Mouse (Mus musculus): ENCODE data around the gene Maz. TPM values are rescaled to one million over a fixed set of nuclear protein-coding genes. Genes with fewer than 3 reads are reported as not detected.

The Maz gene
- total and polyA plus RNA-seq, 3 experiments: 234 to 540 TPM; not detected in 1

DNA sequence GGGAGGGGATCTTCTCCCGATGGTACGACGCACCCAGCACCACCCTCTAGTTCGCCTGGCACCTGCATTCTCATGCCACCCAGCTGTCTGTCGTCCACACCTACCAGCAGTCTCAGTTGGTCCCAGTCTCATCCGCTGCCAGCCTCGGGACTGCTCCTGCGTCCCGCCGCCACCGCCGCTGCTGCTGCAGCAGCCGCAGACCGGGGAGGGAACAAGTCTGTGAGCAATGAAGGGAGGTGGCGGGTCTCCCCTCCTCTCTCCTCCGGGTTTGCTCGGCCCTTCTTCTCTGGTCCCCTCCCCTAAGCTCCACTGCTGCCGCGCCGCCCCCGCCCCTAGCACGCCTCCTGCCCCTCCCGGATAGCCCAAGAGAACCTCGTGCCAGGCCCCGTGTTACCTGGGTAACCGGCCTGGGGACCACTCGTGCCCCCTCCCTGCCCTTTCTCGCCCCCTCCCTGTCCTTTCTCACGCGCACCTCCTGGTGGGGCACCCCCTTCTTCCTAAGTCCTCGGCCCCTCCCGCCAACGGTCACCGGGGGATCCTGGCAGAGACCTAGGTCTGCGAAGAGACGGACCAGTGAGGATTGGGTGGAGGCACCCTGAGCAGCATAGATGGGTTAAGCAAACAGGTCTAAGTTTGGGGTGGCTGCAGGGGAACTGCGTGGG lies 5.8 kb downstream of the Maz start, which contains the start of the genes Gm42742 and Prrt2:
TSS of gene Gm42742 (minus strand) at position 197 of the 662 bp plus-strand sequence.
TSS of gene Prrt2 (minus strand) at position 311 of the 662 bp plus-strand sequence.
- Histone ChIP-seq H3K4me1 (ENCODE audit: control insufficient read depth in 1 of 2, insufficient read depth in 2 of 2, low read length in 2 of 2) (peaks cover 0 to 17% of the 10 kb centered on the region in 2 experiments; a peak in 2 of 4 replicates), H3K9ac (ENCODE audit: control insufficient read depth, low read depth, low read length, poor library complexity, severe bottlenecking) (peak within 1 kb of the TSS; percentile 11; the same call in 1 of the 2 replicates), H3K9me3 (replicated peaks; ENCODE audit: insufficient read depth, low read length) (no peaks in the 10 kb centered on the region), H3K79me2 (ENCODE audit: control insufficient read depth, insufficient read depth, low read length, poor library complexity) (peaks cover 48% of the 10 kb centered on the region), H3K4me3 (ENCODE audit: control insufficient read depth in 1 of 2, insufficient read depth in 1 of 2, low read depth in 2 of 2, low read length in 2 of 2) (no peak within 1 kb of the TSS), H3K27me3 (ENCODE audit: control insufficient read depth in 1 of 2, insufficient read depth in 2 of 2, low read length in 2 of 2) (no peaks in the 10 kb centered on the region), H3K27ac (ENCODE audit: control insufficient read depth, low read depth, low read length) (no peak within 1 kb of the TSS), H3K36me3 (ENCODE audit: control insufficient read depth in 1 of 2, insufficient read depth in 2 of 2, low read length in 2 of 2) (peaks cover 0 to 22% of the 10 kb centered on the region in 2 experiments; a peak in 3 of 4 replicates)
- DNase-seq (ENCODE audit: low read depth, low spot score): peak; percentile 54
- TF ChIP-seq MAFK (IDR thresholded peaks at IDR 0.05; ENCODE audit: borderline replicate concordance, low read depth, low read length): no peak
- no peak for TF ChIP-seq RCOR1 (IDR thresholded peaks at IDR 0.05; ENCODE audit: low read depth, low read length)
- no peak for TF ChIP-seq GABPA (IDR thresholded peaks at IDR 0.05; ENCODE audit: low read depth, low read length)
- peak; percentile 62 to 66; a peak in 2 of 4 replicates for TF ChIP-seq POLR2A (IDR thresholded peaks at IDR 0.05; ENCODE audit: control insufficient read depth in 1 of 2, insufficient read depth in 1 of 2, low read depth in 1 of 2, low read length in 2 of 2, poor library complexity in 1 of 2)
- no peak for TF ChIP-seq USF2 (IDR thresholded peaks at IDR 0.05; ENCODE audit: borderline replicate concordance in 1 of 2, insufficient read depth in 1 of 2, low read depth in 1 of 2, low read length in 2 of 2)
- 0 out of 2 replicates have a peak, but pooled peaks have one; percentile 13 for TF ChIP-seq MYB (IDR thresholded peaks at IDR 0.05; ENCODE audit: low read depth, low read length)
- TF ChIP-seq NRF1 (IDR thresholded peaks at IDR 0.05; ENCODE audit: insufficient read depth, low read depth, low read length, poor library complexity, severe bottlenecking): no peak
- TF ChIP-seq ZKSCAN1 (IDR thresholded peaks at IDR 0.05; ENCODE audit: low read depth, low read length): no peak
- TF ChIP-seq JUND (IDR thresholded peaks at IDR 0.05; ENCODE audit: low read depth, low read length): no peak
- no peak for TF ChIP-seq ZC3H11A (IDR thresholded peaks at IDR 0.05; ENCODE audit: low read depth, low read length)
- TF ChIP-seq POLR2AphosphoS2 (IDR thresholded peaks at IDR 0.05; ENCODE audit: low read length): peak; percentile 98
- TF ChIP-seq CHD2 (IDR thresholded peaks at IDR 0.05; ENCODE audit: low read length): no peak
- no peak for TF ChIP-seq GATA1 (IDR thresholded peaks at IDR 0.05; ENCODE audit: low read depth, low read length)
- TF ChIP-seq ETS1 (IDR thresholded peaks at IDR 0.05; ENCODE audit: low read depth, low read length): no peak

- peaks cover 0 to 17% of the 10 kb centered on the region in 2 experiments; a peak in 3 of 4 replicates for H3K4me1 ChIP-seq (ENCODE audit: control insufficient read depth in 1 of 2, insufficient read depth in 2 of 2, low read length in 2 of 2)
Measured at GRCm38 (mm10) chr7:127020491-127020890, 6.3 kb downstream of the Maz start.

More at GRCm38 (mm10) chr7:127020491-127020890, 6.3 kb downstream of the Maz start:
- Histone ChIP-seq H3K9ac (ENCODE audit: control insufficient read depth, low read depth, low read length, poor library complexity, severe bottlenecking) (no peak overlapping the region), H3K36me3 (ENCODE audit: control insufficient read depth in 1 of 2, insufficient read depth in 2 of 2, low read length in 2 of 2) (peaks cover 0 to 26% of the 10 kb centered on the region in 2 experiments; a peak in 3 of 4 replicates), H3K9me3 (replicated peaks; ENCODE audit: insufficient read depth, low read length) (no peaks in the 10 kb centered on the region), H3K27me3 (ENCODE audit: control insufficient read depth in 1 of 2, insufficient read depth in 2 of 2, low read length in 2 of 2) (no peaks in the 10 kb centered on the region), H3K79me2 (ENCODE audit: control insufficient read depth, insufficient read depth, low read length, poor library complexity) (peaks cover 47% of the 10 kb centered on the region), H3K4me3 (ENCODE audit: control insufficient read depth in 1 of 2, insufficient read depth in 1 of 2, low read depth in 2 of 2, low read length in 2 of 2) (no peak overlapping the region), H3K27ac (ENCODE audit: control insufficient read depth, low read depth, low read length) (no peak overlapping the region)
- 0 out of 2 replicates have a peak, but pooled peaks have one; percentile 6 for TF ChIP-seq ZMIZ1 (IDR thresholded peaks at IDR 0.05; ENCODE audit: low read depth, low read length)
- no peak for TF ChIP-seq ELF1 (IDR thresholded peaks at IDR 0.05; ENCODE audit: low read depth, low read length)
- no peak for TF ChIP-seq MAZ (IDR thresholded peaks at IDR 0.05; ENCODE audit: low read depth, low read length)
- peak; percentile 38 for DNase-seq (ENCODE audit: low read depth, low spot score)
